Comparison of ENCODE assay signal across 12 mouse cellular contexts in the genomic region with DNA sequence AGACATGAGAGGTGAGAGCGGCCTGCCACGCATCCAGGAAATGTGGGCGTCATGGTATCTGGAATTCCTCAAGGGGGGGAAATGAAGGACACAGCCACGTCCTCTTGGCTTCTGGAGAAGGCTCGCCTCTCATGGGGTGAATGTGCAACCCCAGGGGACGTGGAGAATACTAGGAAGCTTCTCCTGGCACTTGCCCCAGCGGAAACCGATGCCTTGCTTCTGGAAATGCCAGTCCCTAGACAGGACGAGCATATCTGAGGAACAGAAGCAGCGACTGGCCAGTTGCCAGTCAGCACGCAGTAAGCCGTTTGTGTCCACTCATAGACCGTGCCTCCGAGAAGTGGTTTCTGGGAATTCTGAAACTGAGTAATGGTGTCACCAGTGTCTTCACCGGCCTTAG. TPM values are rescaled to one million over a fixed set of nuclear protein-coding genes. Genes with fewer than 3 reads are reported as not detected.
A peak's percentile ranks its signal among the peaks of the same experiment; 100 is the strongest.
DNase-seq lines count a peak whose midpoint lies in the region; ATAC-seq lines count a peak whose summit lies in the region.
"Had no signal": no experiment of that assay in that cellular context is flagged by ENCODE, and none has a peak within 500 bp of the region (broad histone marks: within the 10 kb centered on the region; RNA-seq: fewer than 3 reads in every experiment).

No protein-coding gene starts in this region.

- ATAC-seq in heart, embryonic 12.5 days (ENCODE audit: insufficient number of reproducible peaks, low FRiP score): no peak; the same call in 1 of the 2 replicates
- ATAC-seq: intestine, embryonic 15.5 days had no signal

- H3K36me3 ChIP-seq in heart, embryonic 12.5 days: no peaks in the 10 kb centered on the region
- H3K36me3 ChIP-seq: intestine, embryonic 15.5 days; liver, embryonic 15.5 days; midbrain, embryonic 12.5 days had no signal

- H3K4me1 ChIP-seq in heart, embryonic 12.5 days (replicated peaks): peaks cover 52% of the 10 kb centered on the region

- no peak overlapping the region for H3K4me3 ChIP-seq in heart, embryonic 12.5 days
- H3K4me3 ChIP-seq: intestine, embryonic 15.5 days; liver, embryonic 15.5 days; midbrain, embryonic 12.5 days had no signal

- H3K27ac ChIP-seq in heart, embryonic 12.5 days (ENCODE audit: poor library complexity, severe bottlenecking): no peak overlapping the region
- H3K27ac ChIP-seq: intestine, embryonic 15.5 days; liver, embryonic 15.5 days; midbrain, embryonic 12.5 days had no signal

- H3K9me3 ChIP-seq in heart, embryonic 12.5 days (replicated peaks): peaks cover 4% of the 10 kb centered on the region; the same call in 1 of the 2 replicates
- H3K9me3 ChIP-seq: intestine, embryonic 15.5 days; liver, embryonic 15.5 days; midbrain, embryonic 12.5 days had no signal

- no peak overlapping the region for H3K4me2 ChIP-seq in heart, embryonic 12.5 days
- H3K4me2 ChIP-seq: intestine, embryonic 15.5 days; liver, embryonic 15.5 days; midbrain, embryonic 12.5 days had no signal

- H3K27me3 ChIP-seq in heart, embryonic 12.5 days (replicated peaks): peaks cover 16% of the 10 kb centered on the region
- H3K27me3 ChIP-seq: intestine, embryonic 15.5 days; liver, embryonic 15.5 days; midbrain, embryonic 12.5 days had no signal

- 42% methylated on average over 15 of the region's 15 CpGs for WGBS in heart, embryonic 12.5 days

- no peak overlapping the region for H3K9ac ChIP-seq in heart, embryonic 12.5 days
- H3K9ac ChIP-seq: intestine, embryonic 15.5 days; liver, embryonic 15.5 days; midbrain, embryonic 12.5 days had no signal

- peak; percentile 42 to 60 for DNase-seq in heart, adult 18-20 months
- peak; percentile 23 for DNase-seq in right cerebral cortex, postnatal 4 days
- DNase-seq in right cerebral cortex, postnatal 10 days (ENCODE audit: low spot score in 2 of 2): no peak
- DNase-seq in heart, postnatal 4 days: peak; percentile 61
- no peak for DNase-seq in liver
- DNase-seq in embryo, embryonic 10.5 days (ENCODE audit: low spot score): no peak
- DNase-seq: embryo, embryonic 11 days had no signal

RNA-seq across cellular contexts. Expression of gene Crispld2, which starts 45.0 kb away (rescaled TPM):
- 10 to 100 TPM; 25.1 to 27.1 TPM for total RNA-seq in heart, adult 18-20 months (2021)
- 3.7 and 4.1 TPM in 2 replicates for polyA plus RNA-seq in heart, embryonic 12.5 days (2016; fragmentation: Nextera tagmentation; extraction: Ambion mirVana)
- total RNA-seq in heart, postnatal 4 days (2021): 1 to 10 TPM; 3.6 to 4.6 TPM
- total RNA-seq: CH12.LX had no signal

Comparison
In these comparisons a context has a peak if more than half of its experiments do, and no peak if none do; other contexts are left out.
1. DNase-seq: peak in heart, adult 18-20 months (2 of 2), right cerebral cortex, postnatal 4 days (single experiment) and heart, postnatal 4 days (single experiment); none in right cerebral cortex, postnatal 10 days (0 of 2), liver (single experiment) and embryo, embryonic 10.5 days (single experiment).
2. RNA of gene Crispld2, which starts 45.0 kb away (total RNA-seq): 25.1 to 27.1 TPM in heart, adult 18-20 months; 3.6 to 4.6 TPM in heart, postnatal 4 days; every median in the first group is over 4 times any median in the second.